In the genomic region with DNA sequence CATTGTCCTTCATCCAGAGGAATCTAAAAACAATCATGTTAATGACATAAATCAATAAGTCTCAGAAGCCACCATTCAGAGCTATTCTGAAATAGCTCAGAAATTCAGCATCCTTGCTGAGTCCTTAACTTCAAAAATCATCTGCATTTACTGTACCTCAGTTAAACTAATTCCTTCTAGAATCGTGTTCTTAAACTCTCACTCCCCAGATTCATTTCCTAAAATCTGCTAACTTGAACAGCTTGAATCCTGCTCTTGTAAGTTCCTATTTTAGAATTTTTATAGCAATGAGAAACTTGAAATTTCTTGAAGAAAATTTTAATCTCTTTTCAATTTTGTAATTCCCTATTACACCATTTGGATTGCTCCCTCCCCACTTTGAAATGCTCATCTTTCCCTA, we compare ENCODE assay signal across 25 mouse cellular contexts. TPM values are rescaled to one million over a fixed set of nuclear protein-coding genes. Genes with fewer than 3 reads are reported as not detected.
DNase-seq lines count a peak whose midpoint lies in the region; ATAC-seq and TF ChIP-seq lines count a peak whose summit lies in the region.
"Had no signal": no experiment of that assay in that cellular context is flagged by ENCODE, and none has a peak within 500 bp of the region (broad histone marks: within the 10 kb centered on the region; RNA-seq: fewer than 3 reads in every experiment).

No protein-coding gene starts in this region.

- no peak for DNase-seq in frontal cortex, postnatal 36 days (ENCODE audit: low spot score in 2 of 2)
- peak; percentile 57 for DNase-seq in brain, adult 2 months (ENCODE audit: low read depth, low spot score)
- peak; percentile 60 for DNase-seq in telencephalon, adult 2 months (ENCODE audit: low read depth, low spot score)
- no peak for DNase-seq in forebrain, postnatal 0 days
- DNase-seq: adrenal gland, adult 8-10 months; adrenal gland, postnatal 14 days; adrenal gland, postnatal 36 days; B cell, adult 2 months; cerebellum, adult 11 months; cerebellum, adult 18-20 months; cerebellum, adult 8-10 months; cerebellum, adult 9-11 months; cerebellum, postnatal 14 days; cerebellum, postnatal 36 days had no signal

- TF ChIP-seq CTCF in forebrain, postnatal 0 days (IDR thresholded peaks at IDR 0.05; ENCODE audit: low read depth): no peak

- 83% methylated on average over 1 of the region's 1 CpGs for WGBS in forebrain, postnatal 0 days

- H3K4me3 ChIP-seq in forebrain, postnatal 0 days (ENCODE audit: low read depth, low read length): no peak overlapping the region
- H3K4me3 ChIP-seq: embryonic facial prominence, embryonic 10.5 days; embryonic facial prominence, embryonic 12.5 days; forebrain, embryonic 13.5 days; forebrain, embryonic 15.5 days had no signal

- H3K27ac ChIP-seq in forebrain, postnatal 0 days (ENCODE audit: low read depth, low read length): no peak overlapping the region
- H3K27ac ChIP-seq: embryonic facial prominence, embryonic 10.5 days; embryonic facial prominence, embryonic 12.5 days; forebrain, embryonic 13.5 days; forebrain, embryonic 15.5 days had no signal

- H3K4me1 ChIP-seq in forebrain, postnatal 0 days (ENCODE audit: insufficient read depth): no peaks in the 10 kb centered on the region
- H3K4me1 ChIP-seq: embryonic facial prominence, embryonic 10.5 days; embryonic facial prominence, embryonic 12.5 days; forebrain, embryonic 13.5 days; forebrain, embryonic 15.5 days had no signal

- peak; percentile 93 for ATAC-seq in frontal cortex, adult (ENCODE audit: low TSS enrichment)
- ATAC-seq in forebrain, postnatal 0 days: no peak
- ATAC-seq: activated CD4-positive, CD25-positive, alpha-beta regulatory T cell, adult 4 months; CD4-positive, CD25-positive, alpha-beta regulatory T cell, adult 4 months; forebrain, embryonic 13.5 days; forebrain, embryonic 15.5 days; Patski had no signal

- no peak overlapping the region for H3K9ac ChIP-seq in forebrain, postnatal 0 days
- H3K9ac ChIP-seq: embryonic facial prominence, embryonic 12.5 days; forebrain, embryonic 13.5 days; forebrain, embryonic 15.5 days had no signal

- no peaks in the 10 kb centered on the region for H3K9me3 ChIP-seq in forebrain, postnatal 0 days (ENCODE audit: low read length)
- H3K9me3 ChIP-seq: embryonic facial prominence, embryonic 10.5 days; embryonic facial prominence, embryonic 12.5 days; forebrain, embryonic 13.5 days; forebrain, embryonic 15.5 days; G1E had no signal

- no peak overlapping the region for H3K4me2 ChIP-seq in forebrain, postnatal 0 days (ENCODE audit: low read depth)
- H3K4me2 ChIP-seq: embryonic facial prominence, embryonic 12.5 days; forebrain, embryonic 13.5 days; forebrain, embryonic 15.5 days had no signal

- H3K27me3 ChIP-seq in forebrain, postnatal 0 days (ENCODE audit: insufficient read depth, low read length): no peaks in the 10 kb centered on the region
- H3K27me3 ChIP-seq: CH12.LX; embryonic facial prominence, embryonic 12.5 days; forebrain, embryonic 13.5 days; forebrain, embryonic 15.5 days had no signal

- H3K36me3 ChIP-seq in forebrain, postnatal 0 days (ENCODE audit: insufficient read depth): no peaks in the 10 kb centered on the region
- H3K36me3 ChIP-seq: embryonic facial prominence, embryonic 10.5 days; embryonic facial prominence, embryonic 12.5 days; forebrain, embryonic 15.5 days; G1E had no signal

RNA-seq across cellular contexts. Expression of a gene that starts 52.6 kb away (rescaled TPM):
- total RNA-seq in forebrain, postnatal 0 days (2014; rRNA removed): 13.4 and 16.0 TPM in 2 replicates
- 3.5 and 11.4 TPM in 2 replicates for polyA plus RNA-seq in forebrain, postnatal 0 days (2015; fragmentation: Nextera tagmentation; extraction: Ambion mirVana)
- total RNA-seq: CH12.LX; common myeloid progenitor, adult 5-6 weeks had no signal
- polyA plus RNA-seq: activated CD4-positive, CD25-positive, alpha-beta regulatory T cell, adult 4 months; CD4-positive, CD25-positive, alpha-beta regulatory T cell, adult 4 months; G1E; Patski had no signal

Comparison
In these comparisons a context has a peak if more than half of its experiments do, and no peak if none do; other contexts are left out.
1. DNase-seq: peak in brain, adult 2 months (single experiment) and telencephalon, adult 2 months (single experiment); none in frontal cortex, postnatal 36 days (0 of 2) and forebrain, postnatal 0 days (single experiment).